Mouse (Mus musculus): ENCODE results near the gene Gm33543. TPM values are rescaled to one million over a fixed set of nuclear protein-coding genes. Genes with fewer than 3 reads are reported as not detected.

Gm33543 gene
- polyA plus RNA-seq, 1 experiment from 2014 or later, result not detected

DNA sequence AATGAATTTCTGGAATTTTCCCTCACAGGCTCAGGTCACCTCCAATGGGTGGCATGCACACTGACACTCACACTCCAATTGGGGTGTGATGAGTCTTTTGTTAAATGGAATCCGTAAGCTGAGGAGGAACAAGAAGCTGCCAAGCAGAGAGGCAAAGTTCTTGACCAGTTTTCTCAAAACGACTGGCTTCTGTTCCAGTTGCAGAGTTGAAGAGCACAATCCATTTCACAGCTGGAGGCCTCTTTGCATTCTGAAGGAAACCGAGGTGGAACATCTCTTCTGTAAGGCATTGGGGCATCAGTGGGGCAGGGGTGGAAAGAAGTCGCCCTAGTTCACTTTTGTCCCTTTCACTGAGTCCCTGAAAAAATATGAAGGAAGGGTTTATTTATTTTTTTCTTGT lies 30.9 kb downstream of the Gm33543 start:
- Histone ChIP-seq H3K36me3 (ENCODE audit: control insufficient read depth, insufficient read depth, low read length) (no peaks in the 10 kb centered on the region), H3K27ac (replicated peaks in 1 of 2; ENCODE audit: control insufficient read depth in 1 of 2, insufficient read depth in 1 of 2, low read depth in 2 of 2, low read length in 2 of 2) (no peak overlapping the region), H3K9ac (ENCODE audit: low read length) (no peak overlapping the region), H3K4me1 (ENCODE audit: control insufficient read depth in 2 of 2, insufficient read depth in 2 of 2, low read length in 2 of 2) (peaks cover 0 to 3% of the 10 kb centered on the region in 2 experiments; a peak in 1 of 4 replicates), H3K27me3 (ENCODE audit: control insufficient read depth, insufficient read depth, low read length) (no peaks in the 10 kb centered on the region), H3K4me2 (ENCODE audit: low read length) (no peak overlapping the region), H3K4me3 (ENCODE audit: control insufficient read depth in 1 of 2, insufficient read depth in 1 of 2, low read depth in 1 of 2, low read length in 2 of 2) (no peak overlapping the region), H3K9me3 (ENCODE audit: control insufficient read depth, low read length) (no peaks in the 10 kb centered on the region)
- WGBS, result 61% methylated on average over 4 of the region's 4 CpGs
- no peak for ATAC-seq (ENCODE audit: insufficient number of reproducible peaks, insufficient read depth, low FRiP score, low read depth)

DNA sequence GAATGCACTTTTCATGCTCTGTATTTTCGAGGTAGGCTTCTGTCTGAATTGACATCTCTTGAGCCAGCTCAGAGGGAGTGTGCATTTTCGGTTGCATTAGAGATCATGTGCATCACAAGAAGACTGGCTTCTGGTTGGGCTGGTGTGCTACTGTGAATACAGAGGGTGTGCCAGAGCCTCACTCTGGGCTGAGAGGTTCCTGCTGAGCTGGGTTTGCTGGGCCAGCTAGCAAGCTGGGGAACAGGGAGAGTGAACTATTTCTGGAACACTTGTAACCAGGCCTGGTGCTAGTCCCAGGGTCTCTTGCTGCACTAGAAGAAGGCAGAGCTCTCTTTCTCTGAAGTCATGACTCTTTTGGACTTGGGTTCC lies 41.3 kb downstream of the Gm33543 start:
- Histone ChIP-seq H3K4me1 (ENCODE audit: control insufficient read depth in 2 of 2, insufficient read depth in 2 of 2, low read length in 2 of 2) (peaks cover 6 to 8% of the 10 kb centered on the region in 2 experiments; a peak in 3 of 4 replicates), H3K9ac (ENCODE audit: low read length) (no peak overlapping the region), H3K9me3 (ENCODE audit: control insufficient read depth, low read length) (no peaks in the 10 kb centered on the region), H3K36me3 (ENCODE audit: control insufficient read depth, insufficient read depth, low read length) (no peaks in the 10 kb centered on the region), H3K4me2 (ENCODE audit: low read length) (no peak overlapping the region), H3K27me3 (ENCODE audit: control insufficient read depth, insufficient read depth, low read length) (no peaks in the 10 kb centered on the region), H3K27ac (replicated peaks in 1 of 2; ENCODE audit: control insufficient read depth in 1 of 2, insufficient read depth in 1 of 2, low read depth in 2 of 2, low read length in 2 of 2) (peak overlapping the region; percentile 27 to 33; a peak in 1 of 4 replicates), H3K4me3 (ENCODE audit: control insufficient read depth in 1 of 2, insufficient read depth in 1 of 2, low read depth in 1 of 2, low read length in 2 of 2) (no peak overlapping the region)
- no peak for ATAC-seq (ENCODE audit: insufficient number of reproducible peaks, insufficient read depth, low FRiP score, low read depth)
- 30% methylated on average over 2 of the region's 2 CpGs for WGBS

DNA sequence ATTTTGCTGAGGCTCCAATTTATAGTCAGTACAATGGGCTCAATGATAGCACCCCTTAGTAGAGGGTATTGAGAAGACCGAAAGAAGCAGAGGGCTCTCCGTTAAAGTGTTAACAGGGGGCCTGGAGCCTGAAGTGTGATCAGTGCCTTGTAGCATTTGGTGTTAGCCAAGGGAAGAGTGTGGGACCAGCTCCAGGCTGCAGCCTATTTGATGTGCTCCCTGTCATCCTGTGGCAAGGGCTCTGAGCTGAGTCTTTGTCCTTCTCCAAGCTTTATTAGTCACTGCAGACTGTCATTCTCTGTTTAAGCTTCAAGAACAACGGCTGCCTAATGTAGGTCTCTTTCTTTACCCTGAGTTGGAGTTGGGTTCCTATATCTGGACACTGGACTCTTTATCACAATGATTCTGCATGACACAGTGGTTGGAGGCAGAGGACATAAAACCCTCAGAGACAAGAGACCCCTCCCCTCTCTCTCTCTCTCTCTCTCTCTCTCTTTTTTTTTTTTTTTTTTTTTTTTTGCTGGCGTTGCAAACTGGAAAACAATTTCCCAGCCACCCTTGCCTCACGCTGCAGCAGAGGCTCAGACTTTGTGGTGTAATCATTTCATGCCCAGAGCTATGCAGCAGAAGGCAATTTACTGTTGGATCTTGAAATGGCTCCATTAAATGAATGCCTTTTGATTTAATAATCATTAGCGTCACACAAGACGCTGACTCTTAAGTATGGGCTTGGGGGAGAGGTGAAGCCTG lies 41.9 kb downstream of the Gm33543 start:
- no peak for ATAC-seq (ENCODE audit: insufficient number of reproducible peaks, insufficient read depth, low FRiP score, low read depth)

DNA sequence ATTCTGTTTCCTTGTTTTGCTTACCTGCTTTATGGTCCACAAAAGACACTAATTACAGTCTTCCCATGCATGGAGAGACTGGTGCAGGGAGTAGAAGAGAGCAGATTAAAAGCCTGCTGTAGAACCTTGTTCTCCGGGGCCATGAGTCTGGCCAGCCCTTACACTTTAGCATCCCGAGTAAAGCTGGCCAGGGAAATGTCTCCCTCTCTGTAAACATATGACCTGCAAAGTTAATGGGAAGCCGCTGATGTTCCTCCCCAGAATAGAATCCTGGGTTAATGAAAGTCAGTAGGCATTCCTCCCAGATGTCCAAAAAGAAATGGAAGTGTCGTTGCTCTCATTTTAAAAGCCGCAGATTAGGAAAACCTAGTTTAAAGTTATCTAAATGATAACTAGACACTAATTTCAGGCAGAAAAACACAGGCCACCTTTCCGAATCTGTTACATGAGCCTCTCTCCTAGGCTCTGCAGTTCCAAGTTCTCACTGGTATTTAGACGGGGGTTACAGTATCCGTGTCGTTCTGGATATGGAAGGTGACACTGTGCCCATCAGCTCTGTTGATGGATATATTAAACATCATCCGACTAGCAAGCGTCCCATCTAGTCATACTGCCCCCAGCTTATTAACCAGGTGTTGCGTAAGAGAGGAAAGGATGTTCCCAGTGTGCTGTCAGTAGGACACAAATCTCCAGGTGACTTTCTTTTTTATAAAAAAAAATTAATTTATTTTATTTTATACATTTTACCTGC lies 44.9 kb downstream of the Gm33543 start:
- ATAC-seq (ENCODE audit: insufficient number of reproducible peaks, insufficient read depth, low FRiP score, low read depth), result no peak
- H3K9ac ChIP-seq (ENCODE audit: low read length), result no peak overlapping the region
- no peaks in the 10 kb centered on the region for H3K27me3 ChIP-seq (ENCODE audit: control insufficient read depth, insufficient read depth, low read length)
- no peak overlapping the region for H3K4me2 ChIP-seq (ENCODE audit: low read length)
- H3K27ac ChIP-seq (replicated peaks in 1 of 2; ENCODE audit: control insufficient read depth in 1 of 2, insufficient read depth in 1 of 2, low read depth in 2 of 2, low read length in 2 of 2), result no peak overlapping the region
- 86% methylated on average over 12 of the region's 12 CpGs for WGBS
- H3K4me1 ChIP-seq (ENCODE audit: control insufficient read depth in 2 of 2, insufficient read depth in 2 of 2, low read length in 2 of 2), result peaks cover 6 to 8% of the 10 kb centered on the region in 2 experiments; a peak in 3 of 4 replicates
- no peaks in the 10 kb centered on the region for H3K9me3 ChIP-seq (ENCODE audit: control insufficient read depth, low read length)
- H3K4me3 ChIP-seq (ENCODE audit: control insufficient read depth in 1 of 2, insufficient read depth in 1 of 2, low read depth in 1 of 2, low read length in 2 of 2), result no peak overlapping the region
- no peaks in the 10 kb centered on the region for H3K36me3 ChIP-seq (ENCODE audit: control insufficient read depth, insufficient read depth, low read length)

More for the DNA sequence above, 41.9 kb downstream of the Gm33543 start:
- 58% methylated on average over 7 of the region's 7 CpGs for WGBS
- Histone ChIP-seq H3K4me1 (ENCODE audit: control insufficient read depth in 2 of 2, insufficient read depth in 2 of 2, low read length in 2 of 2) (peaks cover 6 to 8% of the 10 kb centered on the region in 2 experiments; a peak in 3 of 4 replicates), H3K27me3 (ENCODE audit: control insufficient read depth, insufficient read depth, low read length) (no peaks in the 10 kb centered on the region), H3K27ac (replicated peaks in 1 of 2; ENCODE audit: control insufficient read depth in 1 of 2, insufficient read depth in 1 of 2, low read depth in 2 of 2, low read length in 2 of 2) (peak overlapping the region in 1 of 2 experiments; percentile 33; a peak in 1 of 4 replicates), H3K9ac (ENCODE audit: low read length) (no peak overlapping the region), H3K36me3 (ENCODE audit: control insufficient read depth, insufficient read depth, low read length) (no peaks in the 10 kb centered on the region), H3K4me3 (ENCODE audit: control insufficient read depth in 1 of 2, insufficient read depth in 1 of 2, low read depth in 1 of 2, low read length in 2 of 2) (no peak overlapping the region), H3K9me3 (ENCODE audit: control insufficient read depth, low read length) (no peaks in the 10 kb centered on the region), H3K4me2 (ENCODE audit: low read length) (no peak overlapping the region)

DNA sequence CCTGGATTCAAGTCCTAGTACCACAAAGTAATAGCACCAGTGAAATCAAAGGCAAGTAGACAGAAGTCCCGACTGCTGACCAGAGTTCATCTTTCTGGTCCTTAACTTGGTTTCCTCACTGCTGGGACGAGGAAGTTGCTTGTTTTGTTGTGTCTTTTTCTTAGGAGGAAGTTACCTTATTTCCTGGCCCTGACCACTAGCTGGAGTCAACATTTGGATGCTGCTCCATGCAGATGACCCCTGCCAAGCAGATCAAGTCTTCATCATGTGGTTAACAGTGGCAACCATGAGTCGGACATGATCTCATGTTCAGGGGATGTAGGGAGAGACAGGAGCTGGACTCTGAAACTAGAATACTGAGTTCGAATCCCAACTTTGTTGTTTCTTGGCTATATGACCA lies 47.2 kb downstream of the Gm33543 start:
- Histone ChIP-seq H3K36me3 (ENCODE audit: control insufficient read depth, insufficient read depth, low read length) (no peaks in the 10 kb centered on the region), H3K9ac (ENCODE audit: low read length) (no peak overlapping the region), H3K4me2 (ENCODE audit: low read length) (no peak overlapping the region), H3K9me3 (ENCODE audit: control insufficient read depth, low read length) (no peaks in the 10 kb centered on the region), H3K4me1 (ENCODE audit: control insufficient read depth in 2 of 2, insufficient read depth in 2 of 2, low read length in 2 of 2) (0 out of 4 replicates have a peak, but pooled peaks cover 0 to under 1% of the 10 kb centered on the region in 2 experiments), H3K27me3 (ENCODE audit: control insufficient read depth, insufficient read depth, low read length) (no peaks in the 10 kb centered on the region), H3K4me3 (ENCODE audit: control insufficient read depth in 1 of 2, insufficient read depth in 1 of 2, low read depth in 1 of 2, low read length in 2 of 2) (no peak overlapping the region), H3K27ac (replicated peaks in 1 of 2; ENCODE audit: control insufficient read depth in 1 of 2, insufficient read depth in 1 of 2, low read depth in 2 of 2, low read length in 2 of 2) (no peak overlapping the region)
- no peak for ATAC-seq (ENCODE audit: insufficient number of reproducible peaks, insufficient read depth, low FRiP score, low read depth)
- WGBS, result 86% methylated on average over 4 of the region's 4 CpGs

DNA sequence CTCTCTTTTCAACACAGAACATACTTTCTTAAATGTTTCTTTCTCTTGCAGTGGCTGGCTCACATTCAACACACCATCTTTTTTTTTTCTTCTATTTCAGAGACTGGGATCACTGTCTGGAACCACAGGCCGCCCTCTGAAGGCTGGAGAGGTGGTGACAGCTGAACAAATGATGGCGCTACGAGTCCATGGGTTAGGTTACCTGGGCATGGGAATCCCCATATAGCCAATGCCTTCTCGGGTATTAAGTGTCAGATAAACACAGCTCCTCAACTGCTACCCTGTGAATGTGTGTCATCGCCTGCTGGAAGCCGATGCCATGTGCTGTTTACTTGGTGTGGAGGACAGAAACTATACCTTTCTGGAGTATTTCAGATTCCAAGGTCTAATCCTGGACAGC lies 48.0 kb downstream of the Gm33543 start:
- Histone ChIP-seq H3K4me2 (ENCODE audit: low read length) (no peak overlapping the region), H3K9ac (ENCODE audit: low read length) (no peak overlapping the region), H3K27ac (replicated peaks in 1 of 2; ENCODE audit: control insufficient read depth in 1 of 2, insufficient read depth in 1 of 2, low read depth in 2 of 2, low read length in 2 of 2) (no peak overlapping the region), H3K36me3 (ENCODE audit: control insufficient read depth, insufficient read depth, low read length) (no peaks in the 10 kb centered on the region), H3K4me1 (ENCODE audit: control insufficient read depth in 2 of 2, insufficient read depth in 2 of 2, low read length in 2 of 2) (no peaks in the 10 kb centered on the region), H3K27me3 (ENCODE audit: control insufficient read depth, insufficient read depth, low read length) (no peaks in the 10 kb centered on the region), H3K4me3 (ENCODE audit: control insufficient read depth in 1 of 2, insufficient read depth in 1 of 2, low read depth in 1 of 2, low read length in 2 of 2) (no peak overlapping the region), H3K9me3 (ENCODE audit: control insufficient read depth, low read length) (no peaks in the 10 kb centered on the region)
- no peak for ATAC-seq (ENCODE audit: insufficient number of reproducible peaks, insufficient read depth, low FRiP score, low read depth)
- WGBS, result 69% methylated on average over 6 of the region's 6 CpGs

DNA sequence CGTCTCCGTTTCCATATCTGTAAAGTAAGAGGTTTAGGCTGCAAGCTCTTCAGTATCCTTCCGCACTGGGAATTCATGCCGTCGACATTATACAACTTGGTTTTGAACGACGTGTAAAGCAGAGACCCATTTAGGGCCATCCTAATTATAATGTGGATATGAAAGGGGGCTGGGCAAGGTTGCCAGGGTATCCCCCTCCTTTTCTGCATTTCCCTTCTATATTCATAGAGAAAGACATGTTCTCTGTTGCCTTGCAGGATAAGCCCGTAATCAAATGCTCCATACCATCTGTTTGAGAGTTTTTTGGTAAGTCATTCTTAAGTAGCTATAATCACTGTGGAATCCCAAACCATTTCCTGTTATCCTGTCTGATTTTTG lies 51.3 kb downstream of the Gm33543 start:
- Histone ChIP-seq H3K27ac (replicated peaks in 1 of 2; ENCODE audit: control insufficient read depth in 1 of 2, insufficient read depth in 1 of 2, low read depth in 2 of 2, low read length in 2 of 2) (no peak overlapping the region), H3K9ac (ENCODE audit: low read length) (no peak overlapping the region), H3K36me3 (ENCODE audit: control insufficient read depth, insufficient read depth, low read length) (no peaks in the 10 kb centered on the region), H3K4me2 (ENCODE audit: low read length) (no peak overlapping the region), H3K27me3 (ENCODE audit: control insufficient read depth, insufficient read depth, low read length) (no peaks in the 10 kb centered on the region), H3K4me3 (ENCODE audit: control insufficient read depth in 1 of 2, insufficient read depth in 1 of 2, low read depth in 1 of 2, low read length in 2 of 2) (no peak overlapping the region), H3K4me1 (ENCODE audit: control insufficient read depth in 2 of 2, insufficient read depth in 2 of 2, low read length in 2 of 2) (no peaks in the 10 kb centered on the region), H3K9me3 (ENCODE audit: control insufficient read depth, low read length) (no peaks in the 10 kb centered on the region)
- ATAC-seq (ENCODE audit: insufficient number of reproducible peaks, insufficient read depth, low FRiP score, low read depth), result no peak
- 71% methylated on average over 8 of the region's 8 CpGs for WGBS
